Mouse (Mus musculus) forebrain, embryonic 11.5 days (tissue): ENCODE measurements around the gene Vav3. TPM values are rescaled to one million over a fixed set of nuclear protein-coding genes. Genes with fewer than 3 reads are reported as not detected.
"Not testable (repeated sequence)": the region's sequence is repeated elsewhere in the genome, so short reads cannot be mapped to it uniquely, and the experiment has no call there.

Source experiments
- ATAC-seq: fragments of 200-750 bp; cut with Nextera tagmentation; replicated peaks from 2 replicates; pipeline ENCODE4 v1.8.0; 2017; ENCODE audit warnings: moderate TSS enrichment; ENCODE audit not compliant: low FRiP score
- DNase-seq: peaks from one replicate; pipeline ENCODE4 v3.0.0-alpha.2; 2017; ENCODE audit warnings: low spot score
- H3K27ac ChIP-seq: fragments of 300-500 bp; sonication (generic); 2 replicates; pipeline ENCODE4 v1.5.1; 2014; ENCODE audit warnings: low read depth, low read length
- H3K27me3 ChIP-seq: fragments of 300-500 bp; sonication (generic); 2 replicates; pipeline ENCODE4 v1.6.1; 2014; ENCODE audit warnings: mild to moderate bottlenecking, low read length, mixed read lengths; ENCODE audit not compliant: control insufficient read depth, insufficient read depth
- H3K36me3 ChIP-seq: fragments of 300-500 bp; sonication (generic); 2 replicates; pipeline ENCODE4 v1.6.1; 2014; ENCODE audit warnings: mild to moderate bottlenecking, low read length, moderate library complexity, mixed read lengths; ENCODE audit not compliant: control insufficient read depth, insufficient read depth
- H3K4me1 ChIP-seq: fragments of 300-500 bp; sonication (generic); replicated peaks from 2 replicates; pipeline ENCODE4 v1.6.1; 2014; ENCODE audit warnings: low read length, mixed read lengths; ENCODE audit not compliant: control insufficient read depth, insufficient read depth
- H3K4me2 ChIP-seq: fragments of 300-500 bp; sonication (generic); 2 replicates; pipeline ENCODE4 v1.6.1; 2014; ENCODE audit warnings: low read depth, mild to moderate bottlenecking, low read length, moderate library complexity, mixed read lengths; ENCODE audit not compliant: severe bottlenecking
- H3K4me3 ChIP-seq: fragments of 300-500 bp; sonication (generic); 2 replicates; pipeline ENCODE4 v1.5.1; 2014; ENCODE audit warnings: low read depth, low read length
- H3K9ac ChIP-seq: fragments of 300-500 bp; sonication (generic); 2 replicates; pipeline ENCODE4 v1.6.1; 2014; ENCODE audit warnings: low read length
- H3K9me3 ChIP-seq: fragments of 300-500 bp; sonication (generic); 2 replicates; pipeline ENCODE4 v1.6.1; 2016; ENCODE audit warnings: low read length, mixed read lengths; ENCODE audit not compliant: control insufficient read depth
- WGBS: fragments of 180-500 bp; shearing (Covaris S2); extraction: QIAGEN DNeasy Blood & Tissue Kit; methylation state at CpG from one replicate; pipeline ENCODE4 v1.1.7; 2014; 5-methylcytosine and 5-hydroxymethylcytosine counted together
- polyA plus RNA-seq: library from polyadenylated mRNA; unstranded; fragments of >200 nt; fragmentation: Nextera tagmentation; extraction: Ambion mirVana; gene quantifications from 2 replicates; pipeline ENCODE4 v1.2.1, GENCODE M21; 2014

The Vav3 gene
- polyA plus RNA-seq, 1 experiment from 2014 or later = 9.2 TPM

DNA sequence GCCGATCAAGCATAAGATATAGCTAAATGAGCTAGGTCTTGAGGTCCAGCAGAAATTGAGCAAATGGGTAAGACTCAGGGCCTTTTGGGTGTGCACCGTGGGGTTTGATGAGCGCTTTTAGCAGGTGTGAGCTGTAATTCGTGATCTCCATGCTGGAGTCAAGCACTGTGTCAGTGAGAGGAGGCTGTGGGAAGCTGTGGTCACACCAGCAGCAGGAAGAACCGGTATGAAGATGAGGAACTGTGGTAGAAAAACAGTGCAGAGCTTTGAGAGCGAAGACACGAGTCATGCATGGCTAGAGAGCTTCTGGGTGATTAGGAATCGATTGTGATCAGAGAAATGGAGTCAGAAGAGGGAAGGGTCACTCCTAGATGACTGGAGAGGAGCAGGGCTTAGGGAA lies 98.8 kb downstream of the Vav3 start:
- H3K4me3 ChIP-seq = no peak overlapping the region
- no peak for DNase-seq
- H3K27ac ChIP-seq = no peak overlapping the region
- H3K27me3 ChIP-seq = no peaks in the 10 kb centered on the region
- no peak for ATAC-seq
- H3K9ac ChIP-seq = no peak overlapping the region
- WGBS = 85% methylated on average over 8 of the region's 8 CpGs
- H3K4me1 ChIP-seq = no peaks in the 10 kb centered on the region
- H3K4me2 ChIP-seq = no peak overlapping the region
- H3K9me3 ChIP-seq = no peaks in the 10 kb centered on the region
- no peaks in the 10 kb centered on the region for H3K36me3 ChIP-seq

DNA sequence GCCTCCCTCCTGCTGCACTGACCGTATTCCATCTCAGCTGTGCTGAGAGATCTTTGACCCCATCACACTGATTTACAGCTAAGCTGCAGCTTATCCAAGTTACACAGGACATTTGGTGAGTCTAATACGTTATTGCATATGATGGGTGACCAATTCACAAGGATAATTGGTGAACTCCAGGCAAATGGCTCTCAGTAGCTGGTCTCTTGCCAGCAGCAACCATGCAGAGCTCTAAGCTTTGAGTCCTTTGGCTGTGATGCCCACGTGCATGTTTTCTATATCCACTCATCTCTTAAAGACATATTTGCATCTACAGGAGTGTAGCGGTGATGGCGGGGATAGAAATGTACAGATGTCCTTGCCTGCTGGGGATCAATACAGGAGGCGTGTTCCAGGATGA lies 99.5 kb downstream of the Vav3 start:
- Histone ChIP-seq H3K4me2 (no peak overlapping the region), H3K4me3 (no peak overlapping the region), H3K27me3 (no peaks in the 10 kb centered on the region), H3K4me1 (no peaks in the 10 kb centered on the region), H3K36me3 (no peaks in the 10 kb centered on the region), H3K27ac (no peak overlapping the region), H3K9me3 (no peaks in the 10 kb centered on the region), H3K9ac (no peak overlapping the region)
- no peak for ATAC-seq
- no peak for DNase-seq
- 84% methylated on average over 6 of the region's 6 CpGs for WGBS

DNA sequence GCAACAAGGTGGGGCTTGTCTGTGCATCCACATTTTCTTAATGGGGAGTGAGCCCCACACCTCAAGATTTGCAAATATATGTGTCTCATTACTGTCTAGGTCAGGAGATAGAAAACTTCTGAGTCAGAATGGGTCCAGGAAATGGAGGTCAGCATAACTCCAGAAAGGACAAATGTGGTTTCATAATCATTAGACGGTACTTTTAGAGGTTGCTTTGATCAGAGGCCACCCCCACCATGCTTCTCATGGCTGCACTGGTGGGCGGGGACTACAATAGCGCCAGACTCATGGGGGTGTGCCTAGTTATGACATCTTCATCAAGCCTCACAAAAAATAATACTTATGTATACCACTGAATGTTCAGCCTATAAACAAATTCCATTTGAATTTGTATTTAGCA lies 103.6 kb downstream of the Vav3 start:
- H3K4me2 ChIP-seq = no peak overlapping the region
- no peak overlapping the region for H3K9ac ChIP-seq
- no peak overlapping the region for H3K27ac ChIP-seq
- H3K9me3 ChIP-seq = no peaks in the 10 kb centered on the region
- no peaks in the 10 kb centered on the region for H3K36me3 ChIP-seq
- no peaks in the 10 kb centered on the region for H3K4me1 ChIP-seq
- 93% methylated on average over 3 of the region's 3 CpGs for WGBS
- DNase-seq (no peak), ATAC-seq (no peak)
- H3K27me3 ChIP-seq = no peaks in the 10 kb centered on the region
- H3K4me3 ChIP-seq = no peak overlapping the region

DNA sequence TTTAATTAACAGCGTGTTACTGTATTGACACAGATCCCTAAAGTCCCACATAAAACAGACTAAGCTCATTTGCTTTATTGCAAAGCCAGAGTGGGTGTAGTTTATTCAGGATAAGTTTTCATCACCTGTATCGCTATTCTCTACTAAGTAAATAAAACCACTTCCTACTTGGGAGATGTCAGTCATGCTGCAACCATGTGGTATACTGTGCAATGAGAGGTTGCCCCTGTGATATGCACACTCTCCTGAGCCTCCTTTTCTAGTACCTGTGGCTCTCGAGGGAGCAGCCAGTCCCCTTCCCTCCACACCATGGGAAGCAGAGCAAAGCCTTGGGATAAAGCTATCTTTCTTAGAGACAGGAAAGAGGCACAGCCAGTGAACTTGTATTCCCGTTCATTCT lies 106.5 kb downstream of the Vav3 start:
- WGBS = 83% methylated on average over 4 of the region's 4 CpGs
- H3K4me2 ChIP-seq = no peak overlapping the region
- no peaks in the 10 kb centered on the region for H3K4me1 ChIP-seq
- H3K27ac ChIP-seq = no peak overlapping the region
- H3K4me3 ChIP-seq = no peak overlapping the region
- H3K36me3 ChIP-seq = no peaks in the 10 kb centered on the region
- H3K9me3 ChIP-seq = no peaks in the 10 kb centered on the region
- DNase-seq (no peak), ATAC-seq (no peak)
- no peaks in the 10 kb centered on the region for H3K27me3 ChIP-seq
- H3K9ac ChIP-seq = no peak overlapping the region

DNA sequence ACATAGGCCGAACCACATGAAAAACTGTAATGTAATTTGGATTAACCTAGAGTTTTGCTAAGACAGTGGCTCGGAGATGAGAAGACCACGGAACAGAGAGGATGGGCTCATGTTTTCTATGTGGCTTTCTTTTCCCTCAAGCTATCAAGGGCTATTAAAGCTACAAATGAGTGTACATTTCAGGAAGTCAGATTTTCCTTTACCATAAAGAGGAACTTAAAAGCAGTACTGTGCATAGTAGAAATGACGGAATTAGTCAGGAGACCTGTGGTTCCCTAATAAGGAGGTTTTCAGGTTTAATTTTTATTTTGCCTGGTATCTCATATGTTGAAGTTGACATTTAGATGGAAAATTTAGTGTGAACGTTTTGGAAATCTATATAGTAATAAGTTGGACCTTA lies 107.8 kb downstream of the Vav3 start:
- not testable (repeated sequence) for H3K4me3 ChIP-seq, H3K4me2 ChIP-seq, H3K9ac ChIP-seq, H3K27me3 ChIP-seq, H3K27ac ChIP-seq, DNase-seq, ATAC-seq, H3K36me3 ChIP-seq, H3K4me1 ChIP-seq, H3K9me3 ChIP-seq
- WGBS = 85% methylated on average over 5 of the region's 5 CpGs

DNA sequence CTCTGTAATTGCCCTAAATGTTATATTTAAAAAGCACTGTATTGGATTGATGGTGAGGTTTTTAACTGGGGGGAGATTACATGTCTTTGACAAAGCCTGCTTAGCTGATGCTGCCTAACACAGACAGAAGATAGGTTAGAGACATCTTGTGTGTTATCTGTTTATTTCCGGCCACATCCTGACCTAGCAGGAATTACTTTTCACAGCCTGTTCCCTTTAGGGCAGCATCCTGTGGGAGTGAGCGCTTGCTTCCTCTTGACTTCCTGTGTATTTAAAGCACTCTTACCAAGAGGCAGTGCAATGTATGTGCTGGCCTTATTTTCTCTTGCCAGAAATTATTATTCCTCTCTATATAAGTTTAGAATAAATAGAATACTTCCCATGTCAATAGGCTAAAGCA lies 111.5 kb downstream of the Vav3 start:
- H3K4me3 ChIP-seq = no peak overlapping the region
- no peak for DNase-seq
- ATAC-seq = no peak
- H3K4me1 ChIP-seq = no peaks in the 10 kb centered on the region
- H3K27ac ChIP-seq = no peak overlapping the region
- H3K4me2 ChIP-seq = no peak overlapping the region
- no peaks in the 10 kb centered on the region for H3K36me3 ChIP-seq
- H3K27me3 ChIP-seq = no peaks in the 10 kb centered on the region
- no peaks in the 10 kb centered on the region for H3K9me3 ChIP-seq
- H3K9ac ChIP-seq = no peak overlapping the region
- 87% methylated on average over 2 of the region's 2 CpGs for WGBS

DNA sequence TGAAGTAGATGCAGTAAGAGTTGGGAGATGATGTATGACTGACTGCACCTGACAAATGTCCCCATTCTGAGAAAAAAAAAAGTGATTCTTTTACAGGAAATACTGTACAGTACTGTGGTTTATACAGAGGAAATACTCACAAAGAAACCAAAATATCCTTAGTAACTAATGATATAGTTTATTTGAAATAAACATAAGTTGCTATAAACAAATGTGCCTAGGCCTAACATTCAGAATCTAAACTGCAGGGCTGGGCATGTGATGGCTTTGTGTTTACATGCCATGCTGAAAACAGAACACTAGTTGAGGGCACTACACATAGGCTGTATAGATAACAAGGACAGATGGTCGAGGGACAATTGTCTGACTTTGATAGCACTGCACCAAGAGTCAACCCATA lies 114.2 kb downstream of the Vav3 start:
- H3K4me2 ChIP-seq = no peak overlapping the region
- no peaks in the 10 kb centered on the region for H3K9me3 ChIP-seq
- H3K9ac ChIP-seq = no peak overlapping the region
- ATAC-seq (no peak), DNase-seq (no peak)
- H3K4me3 ChIP-seq = no peak overlapping the region
- H3K27ac ChIP-seq = no peak overlapping the region
- H3K36me3 ChIP-seq = no peaks in the 10 kb centered on the region
- no peaks in the 10 kb centered on the region for H3K27me3 ChIP-seq
- H3K4me1 ChIP-seq = no peaks in the 10 kb centered on the region
- WGBS = 88% methylated on average over 1 of the region's 1 CpGs

DNA sequence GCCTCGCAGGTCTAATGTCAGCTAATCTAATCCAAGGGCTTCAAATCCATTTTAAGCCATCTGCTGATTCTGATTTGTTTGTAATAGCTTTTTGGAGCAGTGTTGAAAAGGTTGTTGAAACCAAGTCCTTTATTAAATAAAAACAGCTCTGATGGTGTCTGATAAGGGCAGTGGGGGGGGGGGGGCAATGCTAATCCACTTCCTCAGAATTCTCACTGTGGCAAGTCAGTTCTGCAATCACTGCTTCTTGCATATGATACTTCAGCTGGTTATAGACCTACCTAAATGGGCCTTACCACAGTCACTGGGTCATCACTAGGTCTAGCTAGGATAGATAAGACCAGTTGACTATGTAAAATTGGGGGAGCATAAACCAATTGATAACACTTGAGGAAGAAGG lies 115.9 kb downstream of the Vav3 start:
- DNase-seq (no peak), ATAC-seq (no peak)
- WGBS = 89% methylated on average over 1 of the region's 1 CpGs
- Histone ChIP-seq H3K27me3 (no peaks in the 10 kb centered on the region), H3K27ac (no peak overlapping the region), H3K9ac (no peak overlapping the region), H3K36me3 (no peaks in the 10 kb centered on the region), H3K9me3 (no peaks in the 10 kb centered on the region), H3K4me2 (no peak overlapping the region), H3K4me1 (no peaks in the 10 kb centered on the region), H3K4me3 (no peak overlapping the region)

DNA sequence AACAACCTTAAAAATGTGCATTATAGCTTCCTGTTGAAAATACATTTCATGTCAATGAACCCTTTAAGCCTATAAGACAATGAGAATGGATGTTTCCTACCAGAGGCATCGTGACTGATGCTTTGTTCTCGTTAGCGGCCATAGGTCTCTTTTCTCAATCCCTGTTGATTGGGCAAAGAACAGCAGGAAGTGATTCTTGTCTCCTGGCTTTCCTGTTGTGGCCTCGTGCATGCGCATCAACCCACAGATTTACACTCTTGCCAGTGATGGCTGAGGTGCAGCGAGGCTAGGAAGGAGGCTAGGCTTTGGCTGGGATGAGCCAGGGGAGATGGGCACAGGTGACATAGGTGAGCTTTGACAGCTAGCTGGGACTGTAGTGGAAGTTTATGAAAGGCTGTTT lies 123.2 kb downstream of the Vav3 start:
- WGBS = 74% methylated on average over 6 of the region's 6 CpGs
- Histone ChIP-seq H3K9ac (no peak overlapping the region), H3K27me3 (no peaks in the 10 kb centered on the region), H3K4me3 (no peak overlapping the region), H3K27ac (no peak overlapping the region), H3K9me3 (no peaks in the 10 kb centered on the region), H3K36me3 (no peaks in the 10 kb centered on the region), H3K4me2 (no peak overlapping the region), H3K4me1 (no peaks in the 10 kb centered on the region)
- no peak for DNase-seq
- no peak for ATAC-seq
